Mouse (Mus musculus): ENCODE data around the gene Ncaph2. TPM values are rescaled to one million over a fixed set of nuclear protein-coding genes. Genes with fewer than 3 reads are reported as not detected.

The Ncaph2 gene
- total and polyA plus RNA-seq, 2 experiments = 26.9 to 63.9 TPM

GRCm38 (mm10) chr15:89387127-89387526 lies 31.6 kb downstream of the Ncaph2 start:
- H3K27ac ChIP-seq (replicated peaks; ENCODE audit: insufficient read depth, low read depth, low read length) = no peak overlapping the region
- H3K4me3 ChIP-seq (ENCODE audit: insufficient read depth, low read depth, low read length) = no peak overlapping the region
- H3K4me1 ChIP-seq (ENCODE audit: control insufficient read depth, insufficient read depth, low read length) = no peaks in the 10 kb centered on the region
- 46% methylated on average over 12 of the region's 12 CpGs for WGBS
- H3K9ac ChIP-seq (ENCODE audit: low read depth, low read length) = no peak overlapping the region
- H3K79me2 ChIP-seq (ENCODE audit: control insufficient read depth, insufficient read depth, low read length) = no peaks in the 10 kb centered on the region
- no peak for DNase-seq (ENCODE audit: extremely low read depth, low read depth, low spot score)
- H3K36me3 ChIP-seq (ENCODE audit: control insufficient read depth, insufficient read depth, low read length) = no peaks in the 10 kb centered on the region
- no peaks in the 10 kb centered on the region for H3K27me3 ChIP-seq (ENCODE audit: control insufficient read depth, insufficient read depth, low read length)
- TF ChIP-seq POLR2A (IDR thresholded peaks at IDR 0.05; ENCODE audit: extremely low read depth, insufficient read depth, low read length) = no peak
- TF ChIP-seq CTCF (IDR thresholded peaks at IDR 0.05; ENCODE audit: low read depth, low read length) = no peak

DNA sequence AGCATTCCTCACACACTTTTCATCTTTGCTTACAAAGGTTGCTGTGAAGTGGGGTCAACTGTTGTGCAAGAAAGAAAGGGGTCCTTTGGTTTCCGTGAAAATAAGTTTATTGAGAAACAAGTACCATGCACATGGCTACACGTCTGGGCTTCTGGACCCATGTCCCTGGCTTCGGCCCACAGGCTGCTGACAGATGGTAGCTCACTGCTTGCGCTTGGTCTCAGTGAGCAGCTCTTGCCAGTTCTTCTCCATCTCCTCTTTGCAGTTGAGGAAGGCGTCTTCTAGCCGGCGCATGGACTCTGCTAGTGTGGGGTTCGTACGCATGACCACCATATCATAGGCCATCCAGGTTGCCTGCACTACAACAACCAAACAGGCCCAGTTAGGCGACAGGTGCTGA lies 34.6 kb downstream of the Ncaph2 start:
- no peak for DNase-seq (ENCODE audit: extremely low read depth, low read depth, low spot score)
- no peak for TF ChIP-seq CTCF (IDR thresholded peaks at IDR 0.05; ENCODE audit: low read depth, low read length)
- TF ChIP-seq POLR2A (IDR thresholded peaks at IDR 0.05; ENCODE audit: extremely low read depth, insufficient read depth, low read length) = no peak
- H3K9ac ChIP-seq (ENCODE audit: low read depth, low read length) = no peak overlapping the region
- 94% methylated on average over 10 of the region's 10 CpGs for WGBS
- H3K4me1 ChIP-seq (ENCODE audit: control insufficient read depth, insufficient read depth, low read length) = no peaks in the 10 kb centered on the region
- H3K36me3 ChIP-seq (ENCODE audit: control insufficient read depth, insufficient read depth, low read length) = no peaks in the 10 kb centered on the region
- H3K4me3 ChIP-seq (ENCODE audit: insufficient read depth, low read depth, low read length) = no peak overlapping the region
- H3K27ac ChIP-seq (replicated peaks; ENCODE audit: insufficient read depth, low read depth, low read length) = no peak overlapping the region
- no peaks in the 10 kb centered on the region for H3K79me2 ChIP-seq (ENCODE audit: control insufficient read depth, insufficient read depth, low read length)
- no peaks in the 10 kb centered on the region for H3K27me3 ChIP-seq (ENCODE audit: control insufficient read depth, insufficient read depth, low read length)

DNA sequence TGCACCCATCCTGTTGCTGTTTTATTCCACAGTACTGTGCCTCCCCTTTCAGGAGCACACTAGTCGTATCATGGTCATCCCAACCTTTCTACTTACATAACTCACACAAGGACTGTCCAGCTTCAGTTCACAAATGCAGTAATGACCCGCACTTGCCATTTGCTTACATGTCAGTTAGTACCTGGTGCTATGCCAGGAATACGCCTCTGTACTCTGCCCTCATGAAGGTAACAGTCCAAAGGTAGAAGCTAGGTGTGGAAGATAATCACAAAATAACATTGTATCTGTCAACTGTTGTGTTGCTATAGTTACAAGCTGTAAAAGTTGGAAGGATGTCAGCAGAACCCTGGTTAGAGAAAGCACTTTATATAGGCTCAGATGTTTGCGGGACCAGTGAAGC lies 41.4 kb downstream of the Ncaph2 start:
- Histone ChIP-seq H3K27ac (replicated peaks; ENCODE audit: insufficient read depth, low read depth, low read length) (no peak overlapping the region), H3K4me1 (ENCODE audit: control insufficient read depth, insufficient read depth, low read length) (peaks cover 3% of the 10 kb centered on the region; the same call in 1 of the 2 replicates), H3K36me3 (ENCODE audit: control insufficient read depth, insufficient read depth, low read length) (no peaks in the 10 kb centered on the region), H3K27me3 (ENCODE audit: control insufficient read depth, insufficient read depth, low read length) (no peaks in the 10 kb centered on the region), H3K79me2 (ENCODE audit: control insufficient read depth, insufficient read depth, low read length) (no peaks in the 10 kb centered on the region), H3K4me3 (ENCODE audit: insufficient read depth, low read depth, low read length) (no peak overlapping the region), H3K9ac (ENCODE audit: low read depth, low read length) (no peak overlapping the region)
- DNase-seq (ENCODE audit: extremely low read depth, low read depth, low spot score) = peak; percentile 98
- WGBS = 23% methylated on average over 4 of the region's 4 CpGs
- TF ChIP-seq CTCF (IDR thresholded peaks at IDR 0.05; ENCODE audit: low read depth, low read length) (no peak), POLR2A (IDR thresholded peaks at IDR 0.05; ENCODE audit: extremely low read depth, insufficient read depth, low read length) (no peak)

- TF ChIP-seq CTCF (IDR thresholded peaks at IDR 0.05; ENCODE audit: low read depth, low read length) = no peak
- TF ChIP-seq POLR2A (IDR thresholded peaks at IDR 0.05; ENCODE audit: extremely low read depth, insufficient read depth, low read length) = no peak
- Histone ChIP-seq H3K79me2 (ENCODE audit: control insufficient read depth, insufficient read depth, low read length) (no peaks in the 10 kb centered on the region), H3K27me3 (ENCODE audit: control insufficient read depth, insufficient read depth, low read length) (no peaks in the 10 kb centered on the region), H3K27ac (replicated peaks; ENCODE audit: insufficient read depth, low read depth, low read length) (no peak overlapping the region), H3K9ac (ENCODE audit: low read depth, low read length) (no peak overlapping the region), H3K36me3 (ENCODE audit: control insufficient read depth, insufficient read depth, low read length) (no peaks in the 10 kb centered on the region), H3K4me3 (ENCODE audit: insufficient read depth, low read depth, low read length) (no peak overlapping the region), H3K4me1 (ENCODE audit: control insufficient read depth, insufficient read depth, low read length) (peaks cover 3% of the 10 kb centered on the region; the same call in 1 of the 2 replicates)
- 83% methylated on average over 2 of the region's 2 CpGs for WGBS
- DNase-seq (ENCODE audit: extremely low read depth, low read depth, low spot score) = no peak
Measured at GRCm38 (mm10) chr15:89398146-89398545, 42.6 kb downstream of the Ncaph2 start.

DNA sequence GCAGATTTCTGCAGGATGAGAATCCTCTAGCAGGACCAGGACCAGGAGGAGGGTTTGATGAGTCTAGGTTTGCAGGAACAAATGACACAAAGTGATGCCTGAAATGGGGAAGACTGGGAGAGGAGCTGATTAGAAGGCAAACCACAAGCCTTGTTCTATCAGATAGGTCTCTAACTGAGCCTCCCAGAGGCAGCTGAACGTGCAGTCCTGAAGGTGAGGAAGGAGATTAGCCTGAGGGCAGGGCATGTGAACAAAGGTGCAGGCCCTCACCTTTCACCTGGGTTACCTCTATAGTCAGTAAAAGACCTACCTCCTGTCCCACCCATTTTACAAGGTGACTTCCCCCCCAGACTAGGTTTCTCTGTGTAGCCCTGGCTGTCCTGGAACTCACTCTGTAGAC lies 44.2 kb downstream of the Ncaph2 start:
- Histone ChIP-seq H3K36me3 (ENCODE audit: control insufficient read depth, insufficient read depth, low read length) (no peaks in the 10 kb centered on the region), H3K4me1 (ENCODE audit: control insufficient read depth, insufficient read depth, low read length) (peaks cover 3% of the 10 kb centered on the region; the same call in 1 of the 2 replicates), H3K27ac (replicated peaks; ENCODE audit: insufficient read depth, low read depth, low read length) (no peak overlapping the region), H3K9ac (ENCODE audit: low read depth, low read length) (no peak overlapping the region), H3K4me3 (ENCODE audit: insufficient read depth, low read depth, low read length) (no peak overlapping the region), H3K27me3 (ENCODE audit: control insufficient read depth, insufficient read depth, low read length) (no peaks in the 10 kb centered on the region), H3K79me2 (ENCODE audit: control insufficient read depth, insufficient read depth, low read length) (no peaks in the 10 kb centered on the region)
- no peak for TF ChIP-seq POLR2A (IDR thresholded peaks at IDR 0.05; ENCODE audit: extremely low read depth, insufficient read depth, low read length)
- DNase-seq (ENCODE audit: extremely low read depth, low read depth, low spot score) = no peak
- WGBS = 67% methylated on average over 1 of the region's 1 CpGs

- no peak overlapping the region for H3K27ac ChIP-seq (replicated peaks; ENCODE audit: insufficient read depth, low read depth, low read length)
- no peaks in the 10 kb centered on the region for H3K79me2 ChIP-seq (ENCODE audit: control insufficient read depth, insufficient read depth, low read length)
- no peak overlapping the region for H3K4me3 ChIP-seq (ENCODE audit: insufficient read depth, low read depth, low read length)
- 84% methylated on average over 1 of the region's 1 CpGs for WGBS
- no peaks in the 10 kb centered on the region for H3K27me3 ChIP-seq (ENCODE audit: control insufficient read depth, insufficient read depth, low read length)
- H3K4me1 ChIP-seq (ENCODE audit: control insufficient read depth, insufficient read depth, low read length) = no peaks in the 10 kb centered on the region
- H3K9ac ChIP-seq (ENCODE audit: low read depth, low read length) = no peak overlapping the region
- no peak for TF ChIP-seq CTCF (IDR thresholded peaks at IDR 0.05; ENCODE audit: low read depth, low read length)
- no peaks in the 10 kb centered on the region for H3K36me3 ChIP-seq (ENCODE audit: control insufficient read depth, insufficient read depth, low read length)
- no peak for DNase-seq (ENCODE audit: extremely low read depth, low read depth, low spot score)
Measured at GRCm38 (mm10) chr15:89402471-89402870, 47.0 kb downstream of the Ncaph2 start.
